Mouse (Mus musculus): ENCODE measurements around the gene Mep1a.

The Mep1a gene

GRCm38 (mm10) chr17:43477621-43478020 is 25.0 kb downstream of the Mep1a start:
- DNase-seq (ENCODE audit: low spot score), result no peak

DNA sequence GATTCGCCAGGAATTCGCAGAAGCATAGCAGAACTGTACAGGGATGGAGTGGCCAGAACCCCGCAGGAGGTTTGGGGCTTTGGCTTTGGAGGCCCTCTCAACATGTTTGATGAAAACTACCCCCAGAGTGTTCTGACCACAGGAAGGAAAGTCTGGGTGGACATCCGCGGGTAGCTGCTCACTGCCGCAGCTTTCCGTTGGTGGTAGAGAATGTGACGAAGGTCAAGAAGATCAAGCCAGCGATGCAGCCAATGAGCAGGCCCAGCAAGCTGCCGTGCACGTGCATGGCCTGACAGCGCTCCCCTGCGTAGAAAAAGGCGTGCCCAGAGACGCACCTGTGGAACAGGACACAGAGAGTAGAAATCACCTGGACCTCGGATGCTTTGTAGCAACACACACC is 27.8 kb downstream of the Mep1a start:
- DNase-seq (ENCODE audit: low spot score), result no peak

DNA sequence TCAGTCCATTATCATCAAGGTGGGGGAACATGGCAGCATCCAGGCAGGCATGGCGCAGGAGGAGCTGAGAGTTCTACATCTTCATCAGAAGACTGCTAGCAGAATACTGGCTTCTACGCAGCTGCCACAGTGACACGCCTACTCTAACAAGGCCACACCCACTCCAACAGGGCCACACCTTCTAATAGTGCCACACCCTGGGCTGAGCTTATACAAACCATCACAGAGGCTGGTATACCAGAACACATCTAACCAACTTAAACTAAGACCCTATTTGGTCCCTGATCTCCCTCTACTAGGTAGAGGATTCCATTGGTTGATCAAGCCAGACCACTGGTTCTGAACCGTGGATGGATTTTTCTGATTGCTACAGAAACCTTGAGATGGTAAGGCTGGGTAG is 30.1 kb downstream of the Mep1a start:
- DNase-seq (ENCODE audit: low spot score), result no peak

DNA sequence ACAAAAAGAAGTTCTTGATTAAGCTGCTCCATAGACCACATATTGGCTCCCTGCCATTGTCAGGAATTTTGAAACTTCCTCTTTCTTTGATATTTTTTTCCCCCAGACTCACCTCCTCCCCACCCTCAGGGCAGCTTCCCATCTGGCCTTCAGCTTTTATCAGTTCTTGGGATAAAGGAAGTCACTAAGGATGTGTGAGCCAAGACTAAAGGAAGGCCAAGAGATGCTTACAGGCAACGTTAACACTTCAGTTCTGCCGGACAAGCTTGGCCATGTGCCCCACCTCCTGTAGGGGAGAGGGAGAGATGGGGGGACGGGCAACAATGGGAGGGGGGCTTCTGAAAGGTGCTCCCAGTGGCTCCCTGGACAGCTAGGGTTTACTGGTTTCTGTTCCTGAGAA is 32.6 kb downstream of the Mep1a start:
- DNase-seq (ENCODE audit: low spot score), result no peak

- peak; percentile 97 for DNase-seq (ENCODE audit: low spot score)
These were observed 42.1 kb downstream of the Mep1a start for GRCm38 (mm10) chr17:43460245-43461181.

DNA sequence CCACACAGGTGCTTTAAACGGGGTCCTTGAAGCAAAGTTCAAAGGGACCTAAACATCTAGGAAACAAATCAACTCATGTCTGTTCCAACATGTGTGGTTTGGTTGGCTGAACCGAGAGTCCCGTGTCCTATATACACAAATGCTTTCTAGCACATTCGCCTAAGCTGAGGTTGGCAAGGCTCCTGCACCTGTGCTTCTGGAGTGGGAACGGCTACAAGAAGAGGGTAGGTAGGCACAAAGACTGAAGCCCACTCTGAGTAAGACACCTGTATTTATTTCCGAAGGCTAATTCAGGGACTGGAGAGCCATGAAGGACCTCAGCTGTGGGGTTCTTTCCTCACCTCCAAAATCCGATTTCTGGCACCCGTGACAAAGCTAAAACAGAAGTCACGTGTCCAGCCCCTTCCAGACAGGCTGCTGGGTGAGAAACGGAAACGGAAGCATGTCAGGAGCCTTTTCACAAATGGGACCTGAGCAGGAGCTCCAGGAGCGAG is 42.8 kb downstream of the Mep1a start:
- DNase-seq (ENCODE audit: low spot score), result no peak

DNA sequence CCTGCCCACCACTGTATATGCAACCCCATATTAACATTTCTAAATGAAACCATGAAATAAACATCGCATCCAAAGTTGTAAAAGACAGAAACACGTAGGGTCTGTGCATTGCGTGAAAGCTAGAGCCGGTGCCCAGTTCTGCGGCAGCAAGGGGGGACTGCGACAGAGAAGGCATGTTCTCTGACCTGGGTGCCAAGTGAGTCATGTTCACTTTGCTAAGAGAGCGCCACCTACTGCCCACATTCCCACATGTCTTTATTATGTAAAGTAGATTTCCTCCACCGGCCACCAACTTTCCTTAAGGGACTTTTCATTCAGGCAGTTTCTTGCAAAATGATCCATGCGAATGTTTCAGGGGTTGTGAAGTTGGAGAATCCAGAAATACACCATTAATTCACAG is 44.0 kb downstream of the Mep1a start:
- DNase-seq (ENCODE audit: low spot score), result peak; percentile 89

GRCm38 (mm10) chr17:43451216-43451615 is 51.4 kb downstream of the Mep1a start:
- no peak for DNase-seq (ENCODE audit: low spot score)

DNA sequence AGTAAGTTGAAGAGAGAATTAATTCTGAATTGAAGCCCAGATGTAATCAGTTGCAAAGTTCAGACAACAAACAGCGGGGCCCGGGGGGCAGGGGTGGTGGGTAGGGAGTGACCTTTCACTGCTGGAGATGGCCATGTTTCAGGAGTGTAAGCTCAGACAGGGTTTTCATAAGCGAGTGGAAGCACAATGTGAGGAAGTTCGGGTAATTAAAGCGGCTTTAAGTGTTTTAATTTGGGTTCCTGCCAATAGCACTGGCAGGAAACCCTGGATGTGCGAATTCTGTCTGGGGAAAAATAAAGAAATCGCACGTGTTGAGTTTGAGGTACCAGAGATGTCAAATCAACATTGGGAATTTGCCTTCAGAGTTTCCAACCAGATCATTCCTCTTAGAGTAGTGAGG is 68.1 kb downstream of the Mep1a start:
- DNase-seq (ENCODE audit: low spot score), result no peak

DNA sequence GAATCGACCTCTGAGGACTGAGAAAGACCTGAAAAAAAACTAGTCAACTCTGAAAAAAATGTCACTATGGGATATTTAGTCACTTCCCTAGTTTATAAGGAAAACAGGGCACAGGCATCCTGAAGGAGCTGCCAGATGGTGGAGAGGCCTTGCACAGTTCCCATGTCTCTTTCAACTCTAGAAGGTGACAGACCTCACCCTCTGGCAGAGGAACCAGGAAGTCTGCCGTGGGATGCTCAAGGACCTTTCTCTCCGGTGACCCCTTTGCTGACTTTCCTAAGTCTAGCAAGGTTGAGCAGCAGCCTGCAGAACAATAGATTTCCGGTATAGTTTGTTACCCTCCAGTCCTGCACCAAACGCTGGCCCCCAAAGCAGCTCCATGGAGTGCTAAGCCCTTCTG is 70.9 kb downstream of the Mep1a start:
- DNase-seq (ENCODE audit: low spot score), result peak; percentile 5

Measured in embryo, embryonic 10.5 days (tissue).